Mouse (Mus musculus) cerebellum, adult 9-10 months (tissue): Measurements from ENCODE around the gene Tarbp1.
"Not testable (repeated sequence)": the region's sequence is repeated elsewhere in the genome, so short reads cannot be mapped to it uniquely, and the experiment has no call there.

Experiments
- DNase-seq: peaks from one replicate; pipeline ENCODE4 v3.0.0; 2022

Tarbp1 gene

GRCm38 (mm10) chr8:126482938-126483337, 8.1 kb upstream of the Tarbp1 start:
- DNase-seq = peak; percentile 84

GRCm38 (mm10) chr8:126482348-126482720, 7.5 kb upstream of the Tarbp1 start:
- no peak for DNase-seq

GRCm38 (mm10) chr8:126481494-126482347, 6.9 kb upstream of the Tarbp1 start:
- DNase-seq = peak; percentile 69

GRCm38 (mm10) chr8:126480366-126480765, 5.5 kb upstream of the Tarbp1 start:
- DNase-seq = no peak

GRCm38 (mm10) chr8:126478714-126479113, 3.8 kb upstream of the Tarbp1 start:
- DNase-seq = no peak

- DNase-seq = not testable (repeated sequence)
Observed at GRCm38 (mm10) chr8:126476151-126476855, 1.4 kb upstream of the Tarbp1 start.

GRCm38 (mm10) chr8:126475738-126476137, 873 bp upstream of the Tarbp1 start:
- DNase-seq = peak; percentile 43

GRCm38 (mm10) chr8:126473802-126474298, 1.0 kb downstream of the Tarbp1 start:
- peak; percentile 42 for DNase-seq

GRCm38 (mm10) chr8:126464071-126464470, 10.8 kb downstream of the Tarbp1 start:
- DNase-seq = no peak

GRCm38 (mm10) chr8:126461735-126462134, 13.1 kb downstream of the Tarbp1 start:
- DNase-seq = no peak

- DNase-seq = peak; percentile 30
Observed at GRCm38 (mm10) chr8:126460274-126460673, 14.6 kb downstream of the Tarbp1 start.

GRCm38 (mm10) chr8:126455383-126455782, 19.5 kb downstream of the Tarbp1 start:
- no peak for DNase-seq

- DNase-seq = no peak
Observed at GRCm38 (mm10) chr8:126451158-126451557, 23.7 kb downstream of the Tarbp1 start.

- no peak for DNase-seq
Observed at GRCm38 (mm10) chr8:126438937-126439336, 35.9 kb downstream of the Tarbp1 start.

- DNase-seq = no peak
Observed at GRCm38 (mm10) chr8:126433827-126434226, 41.0 kb downstream of the Tarbp1 start.

GRCm38 (mm10) chr8:126429635-126430034, 45.2 kb downstream of the Tarbp1 start:
- DNase-seq = no peak

GRCm38 (mm10) chr8:126424946-126425345, 49.9 kb downstream of the Tarbp1 start:
- no peak for DNase-seq

- no peak for DNase-seq
Observed at GRCm38 (mm10) chr8:126424163-126424562, 50.7 kb downstream of the Tarbp1 start.

- DNase-seq = no peak
Observed at GRCm38 (mm10) chr8:126422920-126423300, 52.0 kb downstream of the Tarbp1 start.

- peak; percentile 98 for DNase-seq
Observed at GRCm38 (mm10) chr8:126422174-126422919, 52.5 kb downstream of the Tarbp1 start, which contains the start of gene Coa6. Coa6 (plus strand) TSS chr8:126422515.

- no peak for DNase-seq
Observed at GRCm38 (mm10) chr8:126420834-126421233, 54.0 kb downstream of the Tarbp1 start.

GRCm38 (mm10) chr8:126405030-126405429, 69.8 kb downstream of the Tarbp1 start:
- DNase-seq = no peak

GRCm38 (mm10) chr8:126404550-126404949, 70.3 kb downstream of the Tarbp1 start:
- DNase-seq = not testable (repeated sequence)
